Mouse (Mus musculus): ENCODE measurements at regions not wholly inside any gene's neighbourhood (a gene's known extent, or its start where the extent isn't known, plus 50 kb on each side); places are given as distances from the start of the nearest gene placed in this dataset.
"Not testable (repeated sequence)": the region's sequence is repeated elsewhere in the genome, so short reads cannot be mapped to it uniquely, and the experiment has no call there.

- no peak for ATAC-seq (replicated peaks in 1 of 2; ENCODE audit: insufficient read depth in 1 of 2, low FRiP score in 2 of 2, low TSS enrichment in 1 of 2, low read depth in 1 of 2, poor library complexity in 2 of 2, severe bottlenecking in 2 of 2)
These were observed 102.9 kb upstream of the Ctso start for GRCm38 (mm10) chr3:81829525-81829924.

- no peak for ATAC-seq (replicated peaks in 1 of 2; ENCODE audit: insufficient read depth in 1 of 2, low FRiP score in 2 of 2, low TSS enrichment in 1 of 2, low read depth in 1 of 2, poor library complexity in 2 of 2, severe bottlenecking in 2 of 2)
These were observed 102.3 kb upstream of the Ctso start for GRCm38 (mm10) chr3:81829966-81830599.

GRCm38 (mm10) chr3:81835380-81836157 lies 96.8 kb upstream of the Ctso start:
- peak; percentile 74 to 81 for ATAC-seq (replicated peaks in 1 of 2; ENCODE audit: insufficient read depth in 1 of 2, low FRiP score in 2 of 2, low TSS enrichment in 1 of 2, low read depth in 1 of 2, poor library complexity in 2 of 2, severe bottlenecking in 2 of 2)

- no peak for ATAC-seq (replicated peaks in 1 of 2; ENCODE audit: insufficient read depth in 1 of 2, low FRiP score in 2 of 2, low TSS enrichment in 1 of 2, low read depth in 1 of 2, poor library complexity in 2 of 2, severe bottlenecking in 2 of 2)
These were observed 95.9 kb upstream of the Ctso start for GRCm38 (mm10) chr3:81836478-81836877.

- ATAC-seq (replicated peaks in 1 of 2; ENCODE audit: insufficient read depth in 1 of 2, low FRiP score in 2 of 2, low TSS enrichment in 1 of 2, low read depth in 1 of 2, poor library complexity in 2 of 2, severe bottlenecking in 2 of 2) = not testable (repeated sequence)
These were observed 94.3 kb upstream of the Ctso start for GRCm38 (mm10) chr3:81838121-81838520.

- ATAC-seq (replicated peaks in 1 of 2; ENCODE audit: insufficient read depth in 1 of 2, low FRiP score in 2 of 2, low TSS enrichment in 1 of 2, low read depth in 1 of 2, poor library complexity in 2 of 2, severe bottlenecking in 2 of 2) = no peak
These were observed 67.9 kb upstream of the Ctso start for GRCm38 (mm10) chr3:81864487-81864886.

All from hematopoietic stem cell, adult 5-6 weeks (primary cell).